Mouse (Mus musculus) layer of hippocampus, postnatal 10 days (tissue): ENCODE measurements around the gene 3110001I22Rik. TPM values are rescaled to one million over a fixed set of nuclear protein-coding genes. Genes with fewer than 3 reads are reported as not detected.

ENCODE experiments used
- DNase-seq, 2 experiments: peaks; one replicate each; pipeline ENCODE4 v3.0.0; 2021; ENCODE audit warnings: low spot score in 2 of 2
- total RNA-seq, 2 experiments: library from RNA; stranded (reverse); gene quantifications; 2 replicates each; pipeline ENCODE4 v1.2.3; 2021

Gene 3110001I22Rik
- total RNA-seq, 2 experiments from 2014 or later = 4.2 to 4.8 TPM

GRCm38 (mm10) chr16:13716821-13717553 is 45.3 kb downstream of the 3110001I22Rik start:
- DNase-seq = no peak

GRCm38 (mm10) chr16:13722937-13723336 is 51.2 kb downstream of the 3110001I22Rik start:
- DNase-seq = no peak

GRCm38 (mm10) chr16:13727811-13728335 is 56.1 kb downstream of the 3110001I22Rik start:
- no peak for DNase-seq

Other genes with a start within 250 kb of the 3110001I22Rik start
- 10 to 100 TPM; 30.9 to 33.0 TPM for gene Parn, start 3.8 kb upstream of the 3110001I22Rik start, total RNA-seq
- gene Bfar, start 71 bp upstream of the 3110001I22Rik start, total RNA-seq = 10 to 100 TPM; 38.8 to 39.5 TPM
- gene Pla2g10, start 59.1 kb downstream of the 3110001I22Rik start, total RNA-seq = not detected
- gene Rrn3, start 108.8 kb downstream of the 3110001I22Rik start, total RNA-seq = 10 to 100 TPM; 44.8 to 46.5 TPM
- gene Ntan1, start 146.9 kb downstream of the 3110001I22Rik start, total RNA-seq = 10 to 100 TPM; 91.3 to 94.8 TPM
- gene Pdxdc1, start 231.2 kb downstream of the 3110001I22Rik start, total RNA-seq = 10 to 100 TPM; 77.4 to 84.8 TPM
- gene Mpv17l, start 231.2 kb downstream of the 3110001I22Rik start, total RNA-seq = 10 to 100 TPM; 73.7 to 74.7 TPM